Mouse (Mus musculus) heart, postnatal 0 days (tissue): ENCODE measurements around the gene Slc4a5.

Source experiments
- CTCF ChIP-seq: IDR thresholded peaks from 2 replicates; pipeline ENCODE4 v1.5.1; 2016; ENCODE audit warnings: antibody characterized with exemption, control low read depth, low read depth
- EP300 ChIP-seq: IDR thresholded peaks from 2 replicates; pipeline ENCODE4 v1.6.1; 2016; ENCODE audit warnings: antibody characterized with exemption, low read depth

DNA sequence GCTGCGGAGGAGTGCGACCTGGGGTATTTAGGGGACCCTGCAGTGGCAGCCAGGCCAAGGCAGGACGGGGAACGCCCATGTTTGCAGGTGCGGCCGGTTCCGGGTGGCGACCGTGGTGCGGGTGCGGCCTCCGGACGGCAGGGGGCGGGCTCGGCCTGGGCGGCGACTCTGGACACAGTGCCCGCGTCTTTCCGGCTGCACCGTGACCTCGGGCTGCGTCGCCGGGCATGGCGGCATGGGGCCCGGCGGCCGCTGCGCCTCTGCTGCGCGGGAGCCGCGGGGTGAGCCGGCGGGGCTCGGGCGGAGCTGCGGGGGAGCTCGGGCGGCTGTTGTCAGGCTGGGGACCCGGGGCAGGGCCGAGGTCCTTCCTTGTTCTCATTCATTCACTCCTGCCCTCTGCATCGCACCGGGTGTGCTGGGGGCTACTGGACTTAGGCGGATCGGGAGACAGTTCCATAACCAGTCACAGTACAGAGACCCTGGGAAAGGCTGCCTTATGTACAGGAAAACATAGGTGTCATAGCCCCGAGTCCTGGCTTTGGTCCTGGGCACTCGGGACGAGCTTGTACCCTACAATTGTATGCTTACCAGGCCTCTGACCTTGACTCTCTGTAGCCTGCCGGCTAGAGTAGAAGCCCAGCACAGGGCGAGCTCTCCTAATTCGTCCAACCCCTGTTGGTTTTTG lies 129.8 kb downstream of the Slc4a5 start:
- TF ChIP-seq EP300 = no peak
- TF ChIP-seq CTCF = peak; percentile 74
